Mouse (Mus musculus) neural tube, embryonic 12.5 days (tissue): ENCODE measurements at regions not wholly inside any gene's neighbourhood (a gene's known extent, or its start where the extent isn't known, plus 50 kb on each side); places are given as distances from the start of the nearest gene placed in this dataset.

Experiments
- ATAC-seq: fragments of 200-750 bp; cut with Nextera tagmentation; 2 replicates; pipeline ENCODE4 v1.8.0; 2017; ENCODE audit warnings: low read depth, mild to moderate bottlenecking, moderate TSS enrichment, moderate library complexity; ENCODE audit not compliant: low FRiP score
- H3K27ac ChIP-seq: fragments of 300-500 bp; sonication (generic); 2 replicates; pipeline ENCODE4 v1.5.1; 2016
- H3K27me3 ChIP-seq: fragments of 300-500 bp; sonication (generic); replicated peaks from 2 replicates; pipeline ENCODE4 v1.6.1; 2016; ENCODE audit warnings: mild to moderate bottlenecking
- H3K36me3 ChIP-seq: fragments of 300-500 bp; sonication (generic); 2 replicates; pipeline ENCODE4 v1.6.1; 2016; ENCODE audit warnings: mild to moderate bottlenecking
- H3K4me1 ChIP-seq: fragments of 300-500 bp; sonication (generic); 2 replicates; pipeline ENCODE4 v1.6.1; 2016
- H3K4me2 ChIP-seq: fragments of 300-500 bp; sonication (generic); replicated peaks from 2 replicates; pipeline ENCODE4 v1.6.1; 2016; ENCODE audit warnings: mild to moderate bottlenecking
- H3K4me3 ChIP-seq: fragments of 300-500 bp; sonication (generic); 2 replicates; pipeline ENCODE4 v1.5.1; 2016
- H3K9ac ChIP-seq: fragments of 300-500 bp; sonication (generic); 2 replicates; pipeline ENCODE4 v1.6.1; 2016; ENCODE audit warnings: mild to moderate bottlenecking
- H3K9me3 ChIP-seq: fragments of 300-500 bp; sonication (generic); 2 replicates; pipeline ENCODE4 v1.6.1; 2016; ENCODE audit warnings: mild to moderate bottlenecking
- WGBS: fragments of 180-500 bp; shearing (Covaris S2); methylation state at CpG from one replicate; pipeline ENCODE4 v1.1.7; 2016; 5-methylcytosine and 5-hydroxymethylcytosine counted together

- H3K4me3 ChIP-seq: no peak overlapping the region
- no peaks in the 10 kb centered on the region for H3K9me3 ChIP-seq
- H3K36me3 ChIP-seq: no peaks in the 10 kb centered on the region
- no peak overlapping the region for H3K4me2 ChIP-seq
- no peak overlapping the region for H3K9ac ChIP-seq
- ATAC-seq: no peak
- H3K4me1 ChIP-seq: no peaks in the 10 kb centered on the region
- H3K27me3 ChIP-seq: no peaks in the 10 kb centered on the region
- H3K27ac ChIP-seq: no peak overlapping the region
- whole genome bisulfite sequencing: 75% methylated on average over 6 of the region's 6 CpGs
Measured at GRCm38 (mm10) chr10:105704472-105705235, 130.4 kb upstream of the Tmtc2 start.

- Histone ChIP-seq H3K4me3 (no peak overlapping the region), H3K4me2 (no peak overlapping the region), H3K27ac (no peak overlapping the region), H3K9ac (no peak overlapping the region), H3K27me3 (no peaks in the 10 kb centered on the region), H3K4me1 (no peaks in the 10 kb centered on the region), H3K36me3 (no peaks in the 10 kb centered on the region), H3K9me3 (no peaks in the 10 kb centered on the region)
- ATAC-seq: no peak
- 58% methylated on average over 4 of the region's 4 CpGs for WGBS
Measured at GRCm38 (mm10) chr10:105693131-105693530, 118.9 kb upstream of the Tmtc2 start.

GRCm38 (mm10) chr10:105689388-105689787 lies 115.1 kb upstream of the Tmtc2 start:
- 71% methylated on average over 9 of the region's 9 CpGs for WGBS
- Histone ChIP-seq H3K4me2 (no peak overlapping the region), H3K9ac (no peak overlapping the region), H3K9me3 (no peaks in the 10 kb centered on the region), H3K27ac (no peak overlapping the region), H3K36me3 (no peaks in the 10 kb centered on the region), H3K4me3 (no peak overlapping the region), H3K4me1 (no peaks in the 10 kb centered on the region), H3K27me3 (no peaks in the 10 kb centered on the region)
- no peak for ATAC-seq

- no peak overlapping the region for H3K9ac ChIP-seq
- H3K27ac ChIP-seq: no peak overlapping the region
- no peaks in the 10 kb centered on the region for H3K27me3 ChIP-seq
- 82% methylated on average over 9 of the region's 9 CpGs for WGBS
- H3K4me2 ChIP-seq: no peak overlapping the region
- no peaks in the 10 kb centered on the region for H3K36me3 ChIP-seq
- H3K4me1 ChIP-seq: no peaks in the 10 kb centered on the region
- no peak overlapping the region for H3K4me3 ChIP-seq
- H3K9me3 ChIP-seq: no peaks in the 10 kb centered on the region
- ATAC-seq: no peak
Measured at GRCm38 (mm10) chr10:105688879-105689278, 114.6 kb upstream of the Tmtc2 start.

GRCm38 (mm10) chr10:105686876-105687275 lies 112.6 kb upstream of the Tmtc2 start:
- no peak overlapping the region for H3K9ac ChIP-seq
- 80% methylated on average over 5 of the region's 5 CpGs for WGBS
- H3K4me1 ChIP-seq: no peaks in the 10 kb centered on the region
- H3K4me3 ChIP-seq: no peak overlapping the region
- ATAC-seq: no peak
- H3K27me3 ChIP-seq: no peaks in the 10 kb centered on the region
- H3K27ac ChIP-seq: no peak overlapping the region
- H3K36me3 ChIP-seq: no peaks in the 10 kb centered on the region
- no peaks in the 10 kb centered on the region for H3K9me3 ChIP-seq
- no peak overlapping the region for H3K4me2 ChIP-seq

GRCm38 (mm10) chr10:105679598-105679997 lies 105.3 kb upstream of the Tmtc2 start:
- Histone ChIP-seq H3K4me2 (no peak overlapping the region), H3K36me3 (no peaks in the 10 kb centered on the region), H3K27ac (no peak overlapping the region), H3K9me3 (no peaks in the 10 kb centered on the region), H3K4me3 (no peak overlapping the region), H3K27me3 (no peaks in the 10 kb centered on the region), H3K4me1 (no peaks in the 10 kb centered on the region), H3K9ac (no peak overlapping the region)
- ATAC-seq: no peak
- WGBS: 92% methylated on average over 6 of the region's 6 CpGs

- no peak for ATAC-seq
- H3K27ac ChIP-seq: no peak overlapping the region
- no peaks in the 10 kb centered on the region for H3K9me3 ChIP-seq
- no peak overlapping the region for H3K4me3 ChIP-seq
- H3K27me3 ChIP-seq: no peaks in the 10 kb centered on the region
- 79% methylated on average over 2 of the region's 2 CpGs for WGBS
- no peak overlapping the region for H3K9ac ChIP-seq
- H3K4me1 ChIP-seq: no peaks in the 10 kb centered on the region
- no peaks in the 10 kb centered on the region for H3K36me3 ChIP-seq
- no peak overlapping the region for H3K4me2 ChIP-seq
Measured at GRCm38 (mm10) chr10:105666959-105667358, 92.7 kb upstream of the Tmtc2 start.

- WGBS: 91% methylated on average over 7 of the region's 7 CpGs
- Histone ChIP-seq H3K27ac (no peak overlapping the region), H3K9me3 (no peaks in the 10 kb centered on the region), H3K9ac (no peak overlapping the region), H3K4me3 (no peak overlapping the region), H3K27me3 (no peaks in the 10 kb centered on the region), H3K4me1 (no peaks in the 10 kb centered on the region), H3K4me2 (no peak overlapping the region), H3K36me3 (no peaks in the 10 kb centered on the region)
- no peak for ATAC-seq
Measured at GRCm38 (mm10) chr10:105660761-105661160, 86.5 kb upstream of the Tmtc2 start.

GRCm38 (mm10) chr10:105656788-105657187 lies 82.5 kb upstream of the Tmtc2 start:
- no peak overlapping the region for H3K27ac ChIP-seq
- 74% methylated on average over 2 of the region's 2 CpGs for WGBS
- H3K4me3 ChIP-seq: no peak overlapping the region
- H3K9ac ChIP-seq: no peak overlapping the region
- no peak overlapping the region for H3K4me2 ChIP-seq
- H3K27me3 ChIP-seq: no peaks in the 10 kb centered on the region
- ATAC-seq: no peak
- no peaks in the 10 kb centered on the region for H3K36me3 ChIP-seq
- no peaks in the 10 kb centered on the region for H3K9me3 ChIP-seq
- H3K4me1 ChIP-seq: no peaks in the 10 kb centered on the region

- no peak overlapping the region for H3K9ac ChIP-seq
- H3K36me3 ChIP-seq: no peaks in the 10 kb centered on the region
- 94% methylated on average over 2 of the region's 2 CpGs for WGBS
- no peaks in the 10 kb centered on the region for H3K4me1 ChIP-seq
- H3K4me3 ChIP-seq: no peak overlapping the region
- no peak for ATAC-seq
- no peaks in the 10 kb centered on the region for H3K27me3 ChIP-seq
- no peak overlapping the region for H3K27ac ChIP-seq
- H3K4me2 ChIP-seq: no peak overlapping the region
- no peaks in the 10 kb centered on the region for H3K9me3 ChIP-seq
Measured at GRCm38 (mm10) chr10:105652475-105652874, 78.2 kb upstream of the Tmtc2 start.

- WGBS: 51% methylated on average over 9 of the region's 9 CpGs
- Histone ChIP-seq H3K4me3 (no peak overlapping the region), H3K9ac (no peak overlapping the region), H3K27ac (no peak overlapping the region), H3K27me3 (no peaks in the 10 kb centered on the region), H3K4me2 (no peak overlapping the region; the same call in 1 of the 2 replicates), H3K36me3 (no peaks in the 10 kb centered on the region), H3K4me1 (no peaks in the 10 kb centered on the region), H3K9me3 (no peaks in the 10 kb centered on the region)
- ATAC-seq: peak; percentile 89
Measured at GRCm38 (mm10) chr10:105639011-105639451, 64.8 kb upstream of the Tmtc2 start.

GRCm38 (mm10) chr10:105638500-105638899 lies 64.2 kb upstream of the Tmtc2 start:
- no peak overlapping the region for H3K27ac ChIP-seq
- 65% methylated on average over 10 of the region's 10 CpGs for WGBS
- peak; percentile 54 for ATAC-seq

GRCm38 (mm10) chr10:105626842-105627241 lies 52.6 kb upstream of the Tmtc2 start:
- no peaks in the 10 kb centered on the region for H3K9me3 ChIP-seq
- ATAC-seq: no peak
- WGBS: 75% methylated on average over 3 of the region's 3 CpGs

More at GRCm38 (mm10) chr10:105638500-105638899, 64.2 kb upstream of the Tmtc2 start:
- Histone ChIP-seq H3K4me1 (no peaks in the 10 kb centered on the region), H3K27me3 (no peaks in the 10 kb centered on the region), H3K9ac (no peak overlapping the region), H3K9me3 (no peaks in the 10 kb centered on the region), H3K4me3 (no peak overlapping the region), H3K36me3 (no peaks in the 10 kb centered on the region), H3K4me2 (no peak overlapping the region)

More at GRCm38 (mm10) chr10:105626842-105627241, 52.6 kb upstream of the Tmtc2 start:
- Histone ChIP-seq H3K4me3 (no peak overlapping the region), H3K27ac (no peak overlapping the region), H3K4me1 (no peaks in the 10 kb centered on the region), H3K9ac (no peak overlapping the region), H3K4me2 (no peak overlapping the region), H3K36me3 (no peaks in the 10 kb centered on the region), H3K27me3 (no peaks in the 10 kb centered on the region)
